Mouse (Mus musculus): ENCODE results near the gene 2310011J03Rik. TPM values are rescaled to one million over a fixed set of nuclear protein-coding genes. Genes with fewer than 3 reads are reported as not detected.

Gene 2310011J03Rik
- total and polyA plus RNA-seq, 3 experiments = 34.6 to 46.8 (median 37.5) TPM

DNA sequence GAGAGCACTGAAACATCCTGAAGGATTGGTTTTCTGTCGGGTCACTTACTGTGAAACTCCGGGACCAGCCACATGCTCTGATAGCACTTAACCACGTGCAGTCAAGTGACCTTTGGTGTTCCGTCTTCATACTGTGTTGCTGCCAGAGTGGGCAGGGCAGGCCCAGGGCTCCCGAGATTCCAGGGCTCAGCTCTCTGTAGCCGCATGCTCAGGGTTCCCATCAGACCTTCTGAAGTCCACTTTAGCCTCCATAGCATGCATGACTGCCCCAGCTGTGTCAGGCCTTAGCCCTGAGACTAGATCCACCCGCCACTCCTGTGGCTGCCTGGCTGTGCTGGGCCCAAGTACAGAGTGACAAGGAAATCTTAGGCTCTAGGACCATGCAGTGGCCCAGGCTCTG, 39.0 kb downstream of the 2310011J03Rik start:
- Histone ChIP-seq H3K27me3 (replicated peaks) (no peaks in the 10 kb centered on the region), H3K36me3 (replicated peaks in 1 of 2; ENCODE audit: control insufficient read depth in 1 of 2, insufficient read depth in 1 of 2, low read length in 1 of 2) (peaks cover 73 to 94% of the 10 kb centered on the region in 2 experiments), H3K27ac (ENCODE audit: insufficient read depth, low read depth) (peak overlapping the region; percentile 91), H3K9ac (ENCODE audit: insufficient read depth, low read depth) (peak overlapping the region; percentile 14; the same call in 1 of the 2 replicates), H3K4me3 (replicated peaks in 1 of 3; ENCODE audit: low read depth in 2 of 3, low read length in 2 of 3, poor library complexity in 1 of 3) (no peak overlapping the region), H3K9me3 (replicated peaks; ENCODE audit: low read length) (no peaks in the 10 kb centered on the region), H3K4me2 (ENCODE audit: insufficient read depth, low read depth, poor library complexity, severe bottlenecking) (peak overlapping the region; percentile 25; the same call in 1 of the 2 replicates), H3K4me1 (ENCODE audit: control insufficient read depth in 1 of 2, insufficient read depth in 2 of 2) (peaks cover 53 to 78% of the 10 kb centered on the region in 2 experiments), H3K79me2 (replicated peaks; ENCODE audit: control insufficient read depth, extremely low read depth, insufficient read depth, poor library complexity, severe bottlenecking) (no peaks in the 10 kb centered on the region)
- TF ChIP-seq PAX5 (IDR thresholded peaks at IDR 0.05; ENCODE audit: low read length) (no peak), TBP (conservative IDR thresholded peaks at IDR 0.05; ENCODE audit: low read depth, low read length) (no peak), JUN (IDR thresholded peaks at IDR 0.05; ENCODE audit: insufficient read depth, low read depth, low read length) (no peak), MYC (IDR thresholded peaks at IDR 0.05; ENCODE audit: low read depth, low read length) (0 out of 2 replicates have a peak, but pooled peaks have one; percentile 35), JUND (conservative IDR thresholded peaks at IDR 0.05; ENCODE audit: low read depth, low read length) (no peak)
- in situ Hi-C loops (cut with MboI; ENCODE audit: low pct_ligation_motif_present, low pct_unique_long_range_greater_than_20kb, low sequenced_read_pairs) = no loop called here
- DNase-seq (ENCODE audit: extremely low read depth) = no peak
- dilution Hi-C loops (cut with MboI; ENCODE audit: extremely low pct_ligation_motif_present, extremely low pct_unique_long_range_greater_than_20kb, low sequenced_read_pairs) = no loop called here

DNA sequence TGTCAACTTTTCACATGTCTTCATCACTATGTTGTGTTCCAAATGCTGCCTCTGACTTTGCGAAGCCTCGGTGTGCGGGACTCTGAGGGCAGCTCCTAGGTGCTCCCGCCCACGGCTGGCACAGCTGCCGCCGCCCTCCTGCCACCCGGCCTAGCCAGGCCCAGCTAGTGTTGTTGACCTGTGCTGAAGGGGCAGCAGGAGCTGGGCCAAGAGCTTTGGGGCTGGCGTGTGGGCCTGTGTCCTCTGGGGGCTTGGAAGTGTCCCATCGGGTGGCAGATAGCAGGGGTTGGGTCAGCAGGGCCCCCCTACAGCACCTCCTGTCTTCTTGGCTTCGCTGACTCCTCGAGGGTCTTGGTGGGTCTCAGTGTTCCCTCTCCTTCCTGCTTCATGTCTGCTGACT, 41.1 kb downstream of the 2310011J03Rik start:
- dilution Hi-C loops (cut with MboI; ENCODE audit: extremely low pct_ligation_motif_present, extremely low pct_unique_long_range_greater_than_20kb, low sequenced_read_pairs) (no loop called here), in situ Hi-C loops (cut with MboI; ENCODE audit: low pct_ligation_motif_present, low pct_unique_long_range_greater_than_20kb, low sequenced_read_pairs) (no loop called here)
- H3K9me3 ChIP-seq (replicated peaks; ENCODE audit: low read length) = no peaks in the 10 kb centered on the region
- no peak overlapping the region for H3K4me3 ChIP-seq (replicated peaks in 1 of 3; ENCODE audit: low read depth in 2 of 3, low read length in 2 of 3, poor library complexity in 1 of 3)
- peaks cover 35 to 61% of the 10 kb centered on the region in 2 experiments for H3K4me1 ChIP-seq (ENCODE audit: control insufficient read depth in 1 of 2, insufficient read depth in 2 of 2)
- H3K27ac ChIP-seq (ENCODE audit: insufficient read depth, low read depth) = no peak overlapping the region
- peaks cover 7% of the 10 kb centered on the region; the same call in 1 of the 2 replicates for H3K79me2 ChIP-seq (replicated peaks; ENCODE audit: control insufficient read depth, extremely low read depth, insufficient read depth, poor library complexity, severe bottlenecking)
- TF ChIP-seq UBTF (IDR thresholded peaks at IDR 0.05; ENCODE audit: low read depth, low read length) = no peak
- no peak for TF ChIP-seq BHLHE40 (IDR thresholded peaks at IDR 0.05; ENCODE audit: low read depth, low read length)
- TF ChIP-seq POLR2AphosphoS2 (IDR thresholded peaks at IDR 0.05; ENCODE audit: low read depth, low read length) = no peak
- no peak for TF ChIP-seq JUND (conservative IDR thresholded peaks at IDR 0.05; ENCODE audit: low read depth, low read length)
- no peak for TF ChIP-seq MEF2A (IDR thresholded peaks at IDR 0.05; ENCODE audit: borderline replicate concordance, low read depth, low read length)
- TF ChIP-seq USF1 (IDR thresholded peaks at IDR 0.05; ENCODE audit: low read depth, low read length) = no peak
- TF ChIP-seq RAD21 (IDR thresholded peaks at IDR 0.05; ENCODE audit: low read depth, low read length) = no peak
- no peak for TF ChIP-seq MAZ (IDR thresholded peaks at IDR 0.05; ENCODE audit: low read depth, low read length)
- no peak for TF ChIP-seq MXI1 (IDR thresholded peaks at IDR 0.05; ENCODE audit: low read depth, low read length)
- TF ChIP-seq HCFC1 (IDR thresholded peaks at IDR 0.05; ENCODE audit: low read depth, low read length) = no peak
- no peak for TF ChIP-seq E2F4 (IDR thresholded peaks at IDR 0.05; ENCODE audit: insufficient replicate concordance, low read depth, low read length)
- peaks cover 75 to 94% of the 10 kb centered on the region in 2 experiments for H3K36me3 ChIP-seq (replicated peaks in 1 of 2; ENCODE audit: control insufficient read depth in 1 of 2, insufficient read depth in 1 of 2, low read length in 1 of 2)
- H3K27me3 ChIP-seq (replicated peaks) = no peaks in the 10 kb centered on the region
- no peak overlapping the region for H3K4me2 ChIP-seq (ENCODE audit: insufficient read depth, low read depth, poor library complexity, severe bottlenecking)
- H3K9ac ChIP-seq (ENCODE audit: insufficient read depth, low read depth) = no peak overlapping the region
- no peak for DNase-seq (ENCODE audit: extremely low read depth)

All from CH12.LX (cell line).